ENCODE assay signal across 34 mouse cellular contexts in the genomic region with DNA sequence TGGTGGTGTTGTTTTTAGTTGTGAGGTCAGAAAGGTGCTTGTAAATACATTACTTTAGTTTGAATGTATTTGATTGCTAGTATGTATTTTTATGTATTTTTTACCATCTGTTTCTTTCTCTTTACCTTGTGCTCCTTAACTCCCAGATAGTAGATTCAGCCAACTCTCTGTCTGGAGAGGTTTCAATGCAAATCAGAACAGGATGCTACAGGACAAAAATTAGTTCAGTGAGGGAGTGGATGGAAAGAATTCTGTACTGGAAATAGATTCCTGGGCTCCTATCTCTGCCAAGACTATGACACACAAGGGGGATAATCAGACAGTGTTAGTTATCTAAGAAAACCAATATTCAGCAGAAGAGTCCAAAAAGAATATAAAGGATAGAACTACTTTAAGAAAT. TPM values are rescaled to one million over a fixed set of nuclear protein-coding genes. Genes with fewer than 3 reads are reported as not detected.
"Had no signal": no experiment of that assay in that cellular context is flagged by ENCODE, and none has a peak within 500 bp of the region (broad histone marks: within the 10 kb centered on the region; RNA-seq: fewer than 3 reads in every experiment).

No protein-coding gene starts in this region.

- H3K27ac ChIP-seq: embryonic facial prominence, embryonic 10.5 days; embryonic facial prominence, embryonic 12.5 days; embryonic facial prominence, embryonic 13.5 days; embryonic facial prominence, embryonic 15.5 days; forebrain, embryonic 10.5 days; forebrain, embryonic 13.5 days; forebrain, embryonic 15.5 days; gastrocnemius, adult 2 months; heart, adult 2 months; heart, embryonic 10.5 days had no signal

- H3K4me1 ChIP-seq: embryonic facial prominence, embryonic 10.5 days; embryonic facial prominence, embryonic 12.5 days; embryonic facial prominence, embryonic 13.5 days; embryonic facial prominence, embryonic 15.5 days; forebrain, embryonic 10.5 days; forebrain, embryonic 13.5 days; forebrain, embryonic 15.5 days; heart, embryonic 10.5 days had no signal

- H3K4me3 ChIP-seq: embryonic facial prominence, embryonic 10.5 days; embryonic facial prominence, embryonic 12.5 days; embryonic facial prominence, embryonic 13.5 days; embryonic facial prominence, embryonic 15.5 days; erythroblast, embryonic 14.5 days; forebrain, embryonic 10.5 days; forebrain, embryonic 13.5 days; forebrain, embryonic 15.5 days; gastrocnemius, adult 2 months; heart, adult 2 months; heart, embryonic 10.5 days had no signal

- H3K27me3 ChIP-seq: embryonic facial prominence, embryonic 12.5 days; embryonic facial prominence, embryonic 13.5 days; embryonic facial prominence, embryonic 15.5 days; forebrain, embryonic 13.5 days; forebrain, embryonic 15.5 days had no signal

- H3K4me2 ChIP-seq: embryonic facial prominence, embryonic 12.5 days; embryonic facial prominence, embryonic 13.5 days; embryonic facial prominence, embryonic 15.5 days; forebrain, embryonic 13.5 days; forebrain, embryonic 15.5 days had no signal

- DNase-seq: cerebellum, adult 8-10 months; cerebellum, adult 9-10 months; cerebellum, adult 9-11 months; cerebellum, postnatal 10 days; cerebellum, postnatal 14 days; cerebellum, postnatal 25 days; cerebellum, postnatal 36 days; embryo, embryonic 11 days; forebrain, postnatal 0 days; gastrocnemius, adult 2 months; gastrocnemius, postnatal 10 days; gastrocnemius, postnatal 14 days; gastrocnemius, postnatal 25 days; gastrocnemius, postnatal 36 days; heart, adult 11 months; heart, adult 18-20 months; heart, adult 2 months had no signal

- ATAC-seq: forebrain, embryonic 13.5 days; forebrain, embryonic 14.5 days; forebrain, embryonic 15.5 days; forebrain, embryonic 16.5 days; forebrain, postnatal 0 days had no signal

- H3K9ac ChIP-seq: embryonic facial prominence, embryonic 12.5 days; embryonic facial prominence, embryonic 13.5 days; embryonic facial prominence, embryonic 15.5 days; forebrain, embryonic 13.5 days; forebrain, embryonic 15.5 days; forebrain, postnatal 0 days had no signal

RNA-seq across cellular contexts. Expression of a gene that starts 25.6 kb away (rescaled TPM):
- polyA plus RNA-seq: cortical plate, adult 2 months; embryonic facial prominence, embryonic 10.5 days; embryonic facial prominence, embryonic 11.5 days; embryonic facial prominence, embryonic 12.5 days; embryonic facial prominence, embryonic 13.5 days; embryonic facial prominence, embryonic 14.5 days; embryonic facial prominence, embryonic 15.5 days; erythroblast, embryonic 14.5 days; forebrain, embryonic 10.5 days; forebrain, embryonic 11.5 days; forebrain, embryonic 13.5 days; forebrain, embryonic 14.5 days; forebrain, embryonic 15.5 days; forebrain, embryonic 16.5 days; forebrain, postnatal 0 days; frontal cortex, adult 2 months; gonadal fat pad, adult 2 months; heart, adult 2 months; heart, embryonic 10.5 days had no signal
